9 mouse cellular contexts compared by ENCODE assay signal in genomic region chr14:25630647-25631409, GRCm38 (mm10).
DNase-seq lines count a peak whose midpoint lies in the region; ATAC-seq and TF ChIP-seq lines count a peak whose summit lies in the region.
"Had no signal": no experiment of that assay in that cellular context is flagged by ENCODE, and none has a peak within 500 bp of the region (broad histone marks: within the 10 kb centered on the region; RNA-seq: fewer than 3 reads in every experiment).

No protein-coding gene starts in this region.

- peak overlapping the region; percentile 72 for H3K27ac ChIP-seq in heart, embryonic 10.5 days
- peak overlapping the region; percentile 78 for H3K27ac ChIP-seq in layer of hippocampus, adult 2 months
- H3K27ac ChIP-seq in cortical plate, adult 2 months (ENCODE audit: insufficient read depth, low read length) = peak overlapping the region; percentile 2; the same call in 1 of the 2 replicates
- peak overlapping the region; percentile 41 for H3K27ac ChIP-seq in stomach, embryonic 15.5 days
- H3K27ac ChIP-seq: neural tube, embryonic 12.5 days had no signal

- H3K9ac ChIP-seq in stomach, embryonic 15.5 days = no peak overlapping the region
- H3K9ac ChIP-seq: hindbrain, embryonic 15.5 days; neural tube, embryonic 12.5 days had no signal

- WGBS in heart, embryonic 10.5 days = 84% methylated on average over 7 of the region's 7 CpGs
- 90% methylated on average over 7 of the region's 7 CpGs for whole genome bisulfite sequencing in stomach, embryonic 15.5 days

- no peak for TF ChIP-seq POLR2A in cortical plate, adult 2 months (IDR thresholded peaks at IDR 0.05; ENCODE audit: extremely low read depth, insufficient read depth, low read length)

- H3K4me1 ChIP-seq in heart, embryonic 10.5 days = peaks cover 96% of the 10 kb centered on the region
- H3K4me1 ChIP-seq in cortical plate, adult 2 months (ENCODE audit: control insufficient read depth, insufficient read depth, low read length) = peaks cover 20% of the 10 kb centered on the region
- H3K4me1 ChIP-seq in stomach, embryonic 15.5 days = peaks cover 25% of the 10 kb centered on the region

- no peaks in the 10 kb centered on the region for H3K9me3 ChIP-seq in heart, embryonic 10.5 days
- H3K9me3 ChIP-seq in stomach, embryonic 15.5 days = no peaks in the 10 kb centered on the region
- H3K9me3 ChIP-seq: hindbrain, embryonic 15.5 days; neural tube, embryonic 12.5 days had no signal

- H3K4me3 ChIP-seq in heart, embryonic 10.5 days = no peak overlapping the region
- no peak overlapping the region for H3K4me3 ChIP-seq in layer of hippocampus, adult 2 months
- H3K4me3 ChIP-seq in cortical plate, adult 2 months (ENCODE audit: insufficient read depth, low read length) = no peak overlapping the region
- no peak overlapping the region for H3K4me3 ChIP-seq in stomach, embryonic 15.5 days (replicated peaks)
- H3K4me3 ChIP-seq: hindbrain, embryonic 15.5 days; neural tube, embryonic 12.5 days had no signal

- peaks cover 38% of the 10 kb centered on the region for H3K36me3 ChIP-seq in heart, embryonic 10.5 days
- H3K36me3 ChIP-seq in stomach, embryonic 15.5 days = no peaks in the 10 kb centered on the region

- no peak for DNase-seq in heart, embryonic 10.5 days (ENCODE audit: low spot score)
- no peak for DNase-seq in heart, adult 11 months
- DNase-seq in layer of hippocampus, adult 2 months (ENCODE audit: low spot score in 2 of 2) = no peak
- DNase-seq in layer of hippocampus, adult 9-11 months = no peak
- DNase-seq in left cerebral cortex, adult 18-20 months (ENCODE audit: low spot score in 2 of 2) = no peak

- H3K27me3 ChIP-seq in heart, embryonic 10.5 days (ENCODE audit: insufficient read depth, poor library complexity, severe bottlenecking) = no peaks in the 10 kb centered on the region
- no peaks in the 10 kb centered on the region for H3K27me3 ChIP-seq in stomach, embryonic 15.5 days (replicated peaks)
- H3K27me3 ChIP-seq: hindbrain, embryonic 15.5 days; neural tube, embryonic 12.5 days had no signal

- no peak for ATAC-seq in stomach, embryonic 15.5 days (ENCODE audit: insufficient read depth, low FRiP score, low read depth)

- no peak for TF ChIP-seq CTCF in layer of hippocampus, adult 2 months (conservative IDR thresholded peaks at IDR 0.05)
- no peak for TF ChIP-seq CTCF in cortical plate, adult 2 months (IDR thresholded peaks at IDR 0.05; ENCODE audit: extremely low read depth, insufficient read depth, low read length)

- H3K4me2 ChIP-seq in stomach, embryonic 15.5 days = no peak overlapping the region
- H3K4me2 ChIP-seq: hindbrain, embryonic 15.5 days; neural tube, embryonic 12.5 days had no signal

Comparison
In these comparisons a context has a peak if more than half of its experiments do, and no peak if none do; other contexts are left out.
1. H3K27ac ChIP-seq: peak in every context shown above with its lines; median percentile 78 in layer of hippocampus, adult 2 months; 72 in heart, embryonic 10.5 days; 41 in stomach, embryonic 15.5 days; 2 in cortical plate, adult 2 months.